Mouse (Mus musculus) heart, adult 2 months (tissue): Measurements from ENCODE around the gene Gls2.

Source experiments
- CTCF ChIP-seq: fragments of 200-600 bp; IDR thresholded peaks from 2 replicates; pipeline ENCODE4 v1.8.1; 2022; ENCODE audit warnings: antibody characterized with exemption, mild to moderate bottlenecking, moderate library complexity
- EP300 ChIP-seq: fragments of 200-500 bp; IDR thresholded peaks from 2 replicates; pipeline ENCODE4 v1.6.1; 2011; ENCODE audit warnings: low read depth, low read length, control low read depth; ENCODE audit not compliant: insufficient read depth
- POLR2A ChIP-seq: fragments of 200-500 bp; IDR thresholded peaks from 2 replicates; pipeline ENCODE4 v1.6.1; 2011; ENCODE audit warnings: mild to moderate bottlenecking, low read depth, low read length, control low read depth; ENCODE audit not compliant: insufficient read depth

DNA sequence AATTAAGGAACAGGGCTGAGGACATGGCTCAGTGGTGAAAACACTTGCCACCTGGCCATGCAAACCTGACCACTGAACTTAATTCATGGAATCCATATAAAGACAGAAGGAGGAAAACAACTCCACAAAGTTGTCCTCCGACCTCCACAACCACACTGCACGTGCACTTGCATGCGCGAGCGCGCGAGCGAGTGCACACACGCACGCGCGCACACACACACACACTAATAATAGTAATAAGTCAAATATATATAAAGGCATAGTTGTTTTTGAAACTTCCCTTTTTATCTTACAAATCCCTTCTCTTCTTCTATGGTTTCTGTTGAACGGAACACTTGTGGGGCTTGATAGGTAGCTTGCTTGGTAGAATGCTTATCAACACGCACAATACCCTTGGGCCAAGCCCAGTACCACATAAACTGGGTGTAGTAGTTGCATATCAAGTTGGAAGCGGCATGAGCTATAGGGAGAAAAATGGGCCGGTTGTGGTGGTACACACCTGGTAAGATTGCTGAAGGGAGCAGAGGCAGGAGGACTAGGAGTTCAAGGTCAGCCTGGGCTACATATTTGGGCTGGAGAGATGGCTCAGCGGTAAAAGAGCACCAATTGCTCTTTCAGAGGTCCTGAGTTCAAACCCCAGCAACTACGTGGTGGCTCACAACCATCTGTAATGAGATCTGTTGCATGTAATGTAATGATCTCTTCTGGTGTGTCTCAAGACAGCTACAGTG lies 24.3 kb downstream of the Gls2 start:
- TF ChIP-seq CTCF (no peak), POLR2A (no peak), EP300 (no peak)
